Mouse (Mus musculus): ENCODE measurements around the gene Zfp316.

Gene Zfp316

GRCm38 (mm10) chr5:143222287-143222686 is 47.5 kb downstream of the Zfp316 start:
- no peak for DNase-seq (ENCODE audit: low spot score in 2 of 2)

GRCm38 (mm10) chr5:143220996-143221395 is 48.8 kb downstream of the Zfp316 start:
- DNase-seq (ENCODE audit: low spot score in 2 of 2) = no peak

GRCm38 (mm10) chr5:143213832-143214231 is 56.0 kb downstream of the Zfp316 start:
- no peak for DNase-seq (ENCODE audit: low spot score in 2 of 2)

- DNase-seq (ENCODE audit: low spot score in 2 of 2) = no peak
Observed at GRCm38 (mm10) chr5:143205015-143205414, 64.8 kb downstream of the Zfp316 start.

Measured in frontal cortex, postnatal 36 days (tissue).